Mouse (Mus musculus): ENCODE measurements around the gene Sctr.
A peak's percentile ranks its signal among the peaks of the same experiment; 100 is the strongest.

Gene Sctr

DNA sequence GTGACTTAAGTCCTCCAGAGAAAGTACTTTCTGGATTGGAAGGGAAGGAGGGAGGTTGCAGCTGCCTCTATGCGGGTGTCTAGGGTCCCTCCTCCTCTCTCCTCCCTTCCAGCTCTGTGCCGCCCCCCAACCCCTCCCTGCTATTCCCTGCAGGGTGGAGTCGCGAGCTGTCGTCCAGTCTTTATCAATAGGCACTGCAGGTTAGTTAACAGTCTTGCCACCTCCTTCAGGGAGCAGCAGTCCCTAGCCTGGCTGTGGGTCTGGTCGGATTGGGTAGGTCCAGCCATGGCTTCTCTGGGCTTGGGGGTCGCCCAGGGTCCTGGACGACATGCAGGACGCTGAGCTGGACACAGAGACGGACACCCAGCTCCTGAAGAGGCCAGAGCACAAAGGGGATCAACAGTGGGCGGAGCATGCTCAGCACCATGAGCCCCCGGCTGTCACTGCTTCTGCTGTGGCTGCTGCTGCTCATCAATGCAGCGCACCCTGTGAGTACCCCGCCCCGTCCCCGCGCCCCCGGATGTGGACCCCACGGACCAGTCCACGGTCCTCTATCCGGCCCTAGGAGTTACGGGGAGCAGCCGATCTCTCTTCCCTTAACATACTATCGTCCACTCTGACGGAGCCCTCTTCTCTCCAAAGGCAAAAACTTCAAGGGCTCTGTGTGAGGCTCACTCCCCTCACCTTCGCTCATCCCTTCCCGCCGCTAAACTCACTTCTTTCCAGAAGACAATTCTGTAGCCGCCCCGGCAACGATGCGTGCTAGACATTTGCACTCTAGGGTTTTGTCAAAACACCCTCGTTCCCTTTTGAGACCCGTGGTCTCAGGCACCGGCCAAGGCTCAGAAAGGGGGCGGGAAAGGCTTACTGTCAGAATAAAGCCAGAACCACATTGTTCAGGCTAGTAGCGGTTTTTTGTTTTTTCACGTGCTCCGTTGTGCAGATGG lies at the start of gene Sctr:
Sctr (plus strand) TSS at position 51 of the 947 bp plus-strand sequence.
- no peak for DNase-seq (ENCODE audit: low read depth, low spot score)

DNA sequence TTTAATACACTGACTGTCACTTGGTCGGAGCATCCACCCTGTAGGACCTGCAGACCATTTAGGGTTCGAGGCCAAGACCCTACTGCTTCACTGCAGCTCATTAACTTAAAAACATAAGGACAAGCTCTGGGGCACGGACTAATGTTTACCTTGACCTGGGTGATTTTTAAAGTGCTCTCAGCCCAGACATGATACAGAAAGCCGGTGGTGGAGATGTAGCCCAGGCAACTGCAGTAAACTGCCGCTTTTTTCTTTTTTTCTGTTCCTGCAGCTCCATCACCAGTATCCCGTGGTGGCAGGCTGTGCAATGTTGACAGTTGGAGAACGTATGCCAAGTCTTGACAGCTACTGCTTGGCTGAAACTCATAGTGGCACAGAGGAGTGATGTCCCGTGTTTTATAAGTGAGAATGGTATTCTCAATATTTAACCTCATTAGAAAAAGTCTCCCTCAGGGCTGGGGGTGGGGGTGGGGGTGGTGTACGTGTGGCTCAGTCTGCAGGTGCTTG lies 48.9 kb upstream of the Sctr start:
- no peak for DNase-seq (ENCODE audit: low read depth, low spot score)

DNA sequence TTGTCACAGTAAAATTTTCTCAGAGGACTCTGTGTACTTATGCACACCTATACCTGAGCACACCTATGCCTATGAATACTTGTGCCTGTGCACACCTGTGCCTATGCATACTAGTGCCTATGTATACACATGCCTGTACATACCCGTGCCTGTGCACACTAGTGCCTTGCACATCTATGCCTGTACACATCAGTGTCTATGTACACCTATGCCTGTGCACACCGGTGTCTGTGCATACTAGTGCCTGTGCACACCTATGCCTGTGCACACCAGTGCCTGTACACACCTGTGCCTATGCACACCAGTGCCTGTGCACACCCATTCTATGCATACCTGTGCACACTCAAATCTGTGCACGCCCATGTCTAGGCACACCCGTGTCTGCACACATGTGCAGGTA lies 47.2 kb upstream of the Sctr start:
- no peak for DNase-seq (ENCODE audit: low read depth, low spot score)

DNA sequence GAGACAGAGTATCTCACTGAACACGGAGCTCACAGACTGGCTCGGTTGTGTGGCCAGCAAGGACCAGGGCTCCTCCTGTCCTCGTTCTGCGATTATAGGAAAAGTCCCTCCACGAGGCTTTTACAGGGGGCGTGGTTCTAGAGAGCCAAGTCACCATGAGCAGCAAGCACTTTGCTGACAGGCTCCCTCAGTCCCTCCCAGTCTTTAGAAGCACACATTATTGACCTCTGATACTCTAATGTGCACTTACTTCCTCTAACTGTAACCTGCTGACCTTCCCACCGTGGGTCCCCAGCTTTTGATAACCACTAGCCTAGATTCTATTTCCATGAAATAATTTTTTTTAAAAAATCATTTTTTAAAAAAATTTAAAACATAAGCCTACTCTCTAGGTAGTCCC lies 46.8 kb upstream of the Sctr start:
- DNase-seq (ENCODE audit: low read depth, low spot score) = no peak

DNA sequence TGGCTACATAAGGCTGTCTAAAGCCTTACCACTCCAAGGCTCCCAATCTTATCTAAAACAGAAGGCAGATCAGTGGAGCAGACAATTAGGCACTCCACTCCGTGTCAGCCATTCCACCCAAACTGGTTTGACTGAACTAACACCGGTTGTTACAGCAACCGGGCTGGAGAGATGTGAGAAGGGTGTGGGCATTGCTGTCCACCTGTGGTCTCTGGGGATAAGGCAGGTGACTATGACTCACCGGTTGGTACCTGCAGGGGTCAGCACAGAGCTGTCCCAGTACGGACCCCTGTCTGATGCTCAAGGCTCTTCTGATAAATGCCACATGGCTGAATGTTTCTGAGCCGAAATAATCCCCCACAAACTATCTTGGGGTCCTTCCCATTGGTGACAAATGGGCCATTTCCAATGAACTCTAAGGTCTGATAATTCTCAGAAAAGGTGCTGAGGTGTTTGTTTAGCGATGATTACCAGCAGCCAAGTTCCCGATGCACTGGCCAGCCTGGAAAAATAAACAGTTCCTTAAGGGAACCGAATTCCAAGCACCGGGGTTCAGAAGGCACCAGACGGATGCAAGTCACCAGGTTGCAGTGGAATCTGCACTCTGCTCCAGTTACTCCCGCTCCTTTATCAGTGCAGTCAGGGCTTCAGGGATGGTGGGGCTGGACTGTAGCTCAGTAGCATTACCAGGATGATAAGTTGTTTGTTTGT lies 40.7 kb upstream of the Sctr start:
- no peak for DNase-seq (ENCODE audit: low read depth, low spot score)

DNA sequence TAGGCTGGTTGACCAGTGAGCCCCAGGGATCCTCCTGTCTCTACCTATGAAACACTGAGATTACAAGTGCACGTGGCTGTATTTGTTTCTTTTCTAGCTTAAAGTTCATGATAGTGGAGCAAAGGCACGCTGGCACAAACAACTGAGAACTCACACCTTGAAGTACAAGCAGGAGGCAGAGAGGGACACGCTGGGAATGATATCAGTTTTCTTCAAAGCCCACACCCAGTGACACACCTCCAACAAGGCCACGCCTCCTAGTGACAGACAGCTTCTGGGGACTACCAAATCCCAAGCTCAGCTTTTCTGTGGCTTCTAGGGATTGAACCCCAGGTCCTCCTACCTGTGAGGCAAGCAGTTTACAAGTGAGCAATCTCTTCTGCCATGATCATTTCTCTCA lies 33.6 kb upstream of the Sctr start:
- no peak for DNase-seq (ENCODE audit: low read depth, low spot score)

DNA sequence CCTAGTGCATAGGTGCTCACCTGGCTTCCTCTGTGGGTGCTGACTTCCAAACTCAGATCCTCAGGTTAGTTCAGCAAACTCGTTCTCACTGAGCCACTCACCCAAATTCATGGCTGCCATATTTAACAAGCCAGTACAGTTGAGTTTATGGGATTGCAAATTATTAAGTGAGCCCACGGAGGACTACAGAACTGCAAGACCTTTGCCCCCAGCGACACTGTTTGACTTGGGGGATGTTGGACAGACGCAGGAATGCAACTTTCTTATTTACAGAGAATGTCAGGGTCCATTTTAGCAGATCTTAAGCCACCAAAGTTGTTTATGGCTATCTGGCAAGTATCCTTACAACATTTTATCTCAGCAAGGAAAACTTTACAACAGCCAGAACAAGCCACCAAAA lies 31.6 kb upstream of the Sctr start:
- no peak for DNase-seq (ENCODE audit: low read depth, low spot score)

DNA sequence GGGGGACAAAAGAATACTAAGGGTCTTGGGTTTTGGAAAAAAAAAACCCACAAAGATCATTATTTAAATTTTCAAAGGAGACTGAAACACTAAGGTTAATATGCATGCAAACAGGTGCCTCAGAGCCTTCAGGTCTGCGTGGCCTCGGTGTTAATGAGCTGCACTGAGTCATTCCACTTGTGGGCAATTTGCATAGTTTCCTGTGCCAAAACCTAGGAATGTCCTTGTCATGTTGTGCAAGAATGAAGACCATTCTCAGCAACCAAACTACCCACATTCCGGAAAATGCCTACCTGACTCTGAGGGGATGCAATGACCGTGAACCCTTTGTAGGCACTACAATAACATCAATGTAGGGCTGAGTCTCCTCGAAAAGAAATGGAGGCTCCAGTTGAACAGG lies 20.1 kb upstream of the Sctr start:
- DNase-seq (ENCODE audit: low read depth, low spot score) = no peak

DNA sequence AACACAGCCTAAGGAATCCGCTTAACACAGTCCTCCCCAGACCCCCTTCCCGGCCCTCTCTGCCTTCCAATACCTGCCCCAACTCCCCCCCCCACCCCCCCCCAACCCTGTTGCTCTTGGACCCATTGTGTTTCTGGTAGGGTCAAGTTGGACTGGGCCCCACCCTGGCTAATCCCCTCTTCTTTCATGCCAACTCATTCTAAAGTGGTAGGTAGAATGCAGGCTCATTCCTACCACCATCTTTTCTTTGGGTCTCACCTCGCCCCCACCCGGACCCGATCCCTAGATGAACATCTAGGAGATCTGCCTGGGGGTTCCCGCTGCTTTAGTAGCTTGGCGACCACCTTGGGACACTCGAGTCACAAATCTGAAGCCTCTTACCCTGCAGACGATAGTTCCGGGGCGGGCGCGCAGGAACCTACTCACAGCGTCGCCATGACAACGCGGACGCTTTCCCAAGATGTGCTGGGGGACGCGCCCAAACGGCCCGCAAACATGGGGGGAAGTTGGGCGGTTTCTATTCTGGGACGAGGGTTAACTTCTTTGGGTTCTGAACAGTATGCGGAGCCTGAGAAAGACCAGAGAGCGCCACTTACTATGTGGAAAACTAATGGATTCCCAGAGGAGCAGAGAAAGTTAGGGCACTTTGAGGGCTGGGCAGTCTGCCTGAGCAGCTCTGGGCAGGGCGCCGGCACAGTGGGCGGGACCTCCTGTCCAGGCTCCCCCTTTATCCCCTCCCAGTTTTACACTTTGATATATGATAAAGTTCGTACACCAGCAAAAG lies 9.7 kb upstream of the Sctr start, which contains the start of gene Cfap221:
Cfap221 (minus strand) TSS at position 437 of the 784 bp plus-strand sequence.
- peak; percentile 92 for DNase-seq (ENCODE audit: low read depth, low spot score)

DNA sequence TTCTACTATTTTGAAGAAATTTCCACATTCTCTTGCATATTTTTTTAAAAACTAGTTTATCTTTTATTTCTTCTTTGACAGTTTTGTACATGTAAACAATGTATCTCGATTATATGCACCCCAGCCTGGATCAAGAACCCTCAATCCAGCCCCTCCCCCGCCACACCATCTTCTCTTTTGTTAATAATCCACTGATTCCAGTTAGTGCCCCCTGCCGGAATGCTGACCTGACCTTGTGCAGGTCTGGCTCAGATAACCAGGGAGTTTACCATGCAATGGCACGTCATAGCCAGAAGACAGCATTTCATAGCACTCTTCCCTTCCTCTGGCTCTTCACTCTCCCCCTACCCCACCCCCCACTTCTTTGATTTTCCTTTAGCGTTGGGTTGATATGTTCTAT lies 9.1 kb upstream of the Sctr start:
- peak; percentile 61 for DNase-seq (ENCODE audit: low read depth, low spot score)

DNA sequence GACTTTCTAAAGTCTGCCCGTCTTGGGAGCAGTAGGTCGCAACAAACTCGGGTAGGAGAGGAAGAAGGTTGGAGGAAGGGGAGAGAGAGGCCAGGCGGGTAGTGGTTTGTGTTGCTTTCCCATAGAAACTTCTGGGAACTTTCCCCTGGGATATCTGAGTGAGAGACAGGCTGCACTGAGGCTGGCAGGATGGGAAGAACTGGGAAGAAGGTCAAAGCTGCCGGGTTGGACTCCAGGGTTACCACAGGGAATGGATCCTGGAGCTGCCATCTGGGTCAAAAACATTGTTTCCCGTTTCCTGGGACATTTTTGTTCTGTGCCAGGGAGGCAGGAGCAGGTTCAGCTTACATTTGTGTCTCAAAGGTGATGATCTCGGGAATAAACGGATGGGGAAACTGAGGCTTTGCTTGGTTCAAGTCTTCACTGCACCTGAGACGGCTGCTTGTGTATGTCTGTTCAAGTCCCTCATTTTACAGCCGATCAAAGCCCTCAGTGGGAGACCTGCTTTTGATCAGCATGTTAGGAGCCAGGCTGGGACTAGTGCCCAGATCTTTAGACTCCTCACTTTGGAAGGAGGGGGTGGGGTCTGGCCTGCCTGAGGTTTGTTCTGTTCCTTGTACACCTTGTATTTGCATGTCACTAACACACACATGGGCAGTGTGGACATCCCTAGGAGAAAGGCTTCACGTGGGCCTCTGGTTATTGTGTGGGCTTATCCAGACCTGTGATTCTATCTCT lies 1.3 kb downstream of the Sctr start:
- DNase-seq (ENCODE audit: low read depth, low spot score) = no peak

DNA sequence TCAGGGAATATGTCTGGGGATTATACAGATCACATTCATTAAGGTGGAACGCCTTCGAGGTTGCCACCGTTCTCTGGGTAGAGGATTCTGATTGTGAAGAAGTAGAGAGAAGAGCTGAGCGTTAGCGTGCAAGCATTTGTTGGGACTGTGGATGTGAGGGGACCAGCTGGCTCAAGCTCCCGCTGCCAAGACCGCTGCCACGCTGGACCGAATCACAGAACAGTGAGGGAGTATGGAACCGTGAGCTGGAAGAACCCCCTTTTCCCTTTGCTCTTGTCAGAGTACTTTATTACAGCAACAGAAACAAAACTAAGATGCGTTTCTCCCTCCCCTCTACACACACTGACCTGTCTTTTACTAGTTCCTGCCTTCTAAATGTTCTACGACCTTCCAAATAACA lies 5.9 kb downstream of the Sctr start:
- no peak for DNase-seq (ENCODE audit: low read depth, low spot score)

DNA sequence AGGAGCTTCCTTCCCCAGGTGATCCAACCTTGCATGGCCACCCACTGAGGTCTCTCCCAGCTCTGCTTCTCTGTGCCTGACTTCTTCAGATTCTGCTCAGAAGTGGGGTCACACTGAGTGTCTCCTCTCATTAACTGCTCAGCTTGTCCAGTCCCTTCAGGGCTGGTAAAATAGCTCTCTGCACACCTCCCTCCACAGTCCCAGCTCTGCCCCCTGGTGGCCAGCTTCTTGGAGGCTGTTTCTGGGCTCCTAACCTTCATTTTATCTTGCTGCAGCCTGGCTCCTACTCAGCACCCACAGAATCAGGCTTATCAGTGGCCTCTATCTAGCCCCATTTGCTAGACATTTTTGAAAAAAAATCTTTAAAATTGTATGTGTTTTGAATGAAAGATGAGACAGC lies 6.4 kb downstream of the Sctr start:
- DNase-seq (ENCODE audit: low read depth, low spot score) = peak; percentile 69

DNA sequence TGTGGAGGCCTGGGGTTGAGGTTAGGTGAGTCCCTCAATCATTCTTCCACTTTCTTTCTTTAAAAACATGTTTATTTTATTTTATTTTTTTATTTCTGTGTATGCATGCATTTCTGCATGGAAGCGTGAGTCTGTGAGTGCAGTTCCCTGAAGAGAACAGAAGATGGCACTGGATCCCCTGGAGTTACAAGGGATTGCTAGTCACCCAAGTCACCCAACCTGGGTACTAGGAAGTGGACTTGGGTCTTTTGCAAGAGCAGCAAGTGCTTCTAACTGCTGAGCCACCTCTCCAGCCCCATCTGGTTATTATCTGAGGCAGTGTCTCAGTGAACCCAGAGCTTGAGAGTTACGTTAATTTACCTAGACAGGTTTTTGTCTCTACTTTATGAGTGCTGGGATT lies 9.5 kb downstream of the Sctr start:
- DNase-seq (ENCODE audit: low read depth, low spot score) = peak; percentile 44

DNA sequence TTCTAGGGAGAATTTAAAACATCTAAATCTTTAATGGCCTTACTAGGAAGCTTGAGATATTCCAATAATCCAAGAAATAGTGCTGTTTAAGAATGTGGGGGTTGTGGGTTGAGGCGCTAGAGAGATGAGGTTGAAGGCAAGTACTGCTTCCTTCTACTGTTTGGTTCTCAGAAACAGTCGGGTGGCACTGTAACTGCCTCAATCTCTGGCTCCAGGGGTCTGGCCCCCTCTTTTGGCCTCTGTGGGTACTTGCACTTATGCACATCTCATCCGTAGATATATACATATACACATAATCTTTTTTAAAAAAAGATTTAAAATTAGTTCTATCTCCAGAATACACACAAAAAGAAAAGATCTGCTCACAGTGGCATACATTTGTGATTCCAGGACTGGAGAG lies 12.2 kb downstream of the Sctr start:
- peak; percentile 16 for DNase-seq (ENCODE audit: low read depth, low spot score)

DNA sequence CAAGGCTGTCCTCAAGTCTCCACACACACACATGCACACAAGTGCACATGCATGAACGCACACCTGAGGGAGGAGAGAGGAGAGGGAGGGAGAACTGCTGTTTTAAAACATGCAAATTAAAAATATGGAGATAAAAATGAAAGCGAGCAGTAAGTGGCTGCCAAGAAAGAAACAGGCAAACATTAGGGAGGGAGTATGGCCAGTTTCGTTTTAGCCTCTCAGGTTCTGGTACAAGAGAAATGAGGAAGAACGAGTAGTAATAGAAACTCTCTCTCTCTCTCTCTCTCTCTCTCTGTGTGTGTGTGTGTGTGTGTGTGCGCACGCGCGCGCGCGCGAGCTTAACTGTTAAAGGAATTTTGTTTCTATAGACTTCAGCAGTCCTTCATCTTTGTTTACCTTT lies 12.7 kb downstream of the Sctr start:
- DNase-seq (ENCODE audit: low read depth, low spot score) = no peak

DNA sequence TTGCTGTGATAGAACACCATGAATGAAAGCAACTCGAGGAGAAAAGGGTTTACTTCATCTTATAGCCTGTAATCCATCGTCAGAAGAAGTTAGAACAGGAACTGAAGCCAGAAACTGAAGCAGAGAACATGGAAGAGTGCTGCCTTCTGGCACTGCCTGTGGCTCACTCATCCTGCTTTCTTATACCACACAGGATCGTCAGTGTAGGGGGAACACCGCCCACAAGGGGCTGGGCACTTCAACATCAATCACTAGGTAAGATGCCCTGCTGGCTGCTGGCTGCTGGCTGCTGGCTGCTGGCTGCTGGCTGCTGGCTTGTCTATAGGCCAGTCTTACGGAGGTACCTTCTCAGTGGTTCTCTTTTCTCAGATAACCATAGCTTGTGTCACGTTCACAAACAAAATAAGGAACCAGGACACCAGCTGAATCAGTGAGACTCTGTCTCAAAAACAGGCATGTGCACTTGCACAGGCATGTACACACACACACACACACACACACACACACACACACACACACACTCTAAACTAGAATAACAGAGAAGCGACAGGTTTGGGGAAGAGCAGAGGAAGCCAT lies 13.7 kb downstream of the Sctr start:
- no peak for DNase-seq (ENCODE audit: low read depth, low spot score)

DNA sequence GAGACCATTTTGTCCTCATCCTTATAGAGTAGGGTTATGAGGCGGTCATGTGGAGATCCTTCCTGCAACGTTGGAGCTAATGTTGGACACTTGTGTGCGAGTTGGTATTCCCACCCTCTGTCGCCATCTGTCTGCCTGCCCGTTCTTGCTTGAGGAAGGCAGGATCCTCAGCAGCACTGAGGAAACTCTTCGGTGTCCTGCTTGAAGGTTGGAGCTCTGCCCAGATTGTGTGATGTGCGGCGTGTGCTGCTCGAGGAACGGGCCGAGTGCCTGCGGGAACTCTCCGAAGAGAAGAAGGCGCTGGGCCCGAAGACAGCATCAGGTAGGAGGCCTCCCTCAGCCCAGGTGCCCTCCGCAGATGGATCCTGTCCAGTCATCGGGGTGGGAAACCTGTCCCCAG lies 15.3 kb downstream of the Sctr start:
- DNase-seq (ENCODE audit: low read depth, low spot score) = no peak

DNA sequence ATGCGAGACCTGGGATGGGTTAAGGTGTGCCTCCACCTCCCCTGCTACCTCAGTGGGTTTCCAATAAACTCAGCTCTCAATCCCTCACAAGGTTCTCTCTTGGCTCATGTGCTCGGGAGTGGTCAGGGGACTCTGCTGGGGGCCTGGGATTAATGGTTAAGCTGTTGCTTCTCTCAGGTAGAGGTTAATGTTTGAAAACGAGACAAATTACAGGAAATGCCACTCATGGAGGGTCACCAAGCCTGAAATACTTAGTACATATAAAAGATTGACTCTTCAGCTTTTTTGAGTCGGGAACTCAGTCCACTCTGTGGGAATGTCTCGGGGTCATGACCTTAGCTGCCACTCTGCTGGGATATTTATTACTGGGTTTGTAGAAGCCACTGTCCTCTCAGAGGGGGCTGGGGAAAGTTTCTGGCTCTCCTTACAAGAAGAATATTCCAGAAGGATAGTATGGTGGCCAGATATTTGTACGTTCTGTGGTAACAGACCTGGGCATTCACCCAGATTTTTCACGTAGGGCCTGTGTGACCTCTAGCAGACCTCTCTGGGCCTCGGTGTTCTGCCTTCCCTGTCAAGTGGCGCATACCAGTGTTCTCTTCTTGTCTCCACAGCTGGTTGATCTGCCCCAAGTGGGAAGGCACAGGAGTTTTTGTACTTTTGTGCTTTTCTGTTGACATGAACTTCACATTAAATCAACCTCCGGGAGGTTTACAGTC lies 17.8 kb downstream of the Sctr start:
- no peak for DNase-seq (ENCODE audit: low read depth, low spot score)

DNA sequence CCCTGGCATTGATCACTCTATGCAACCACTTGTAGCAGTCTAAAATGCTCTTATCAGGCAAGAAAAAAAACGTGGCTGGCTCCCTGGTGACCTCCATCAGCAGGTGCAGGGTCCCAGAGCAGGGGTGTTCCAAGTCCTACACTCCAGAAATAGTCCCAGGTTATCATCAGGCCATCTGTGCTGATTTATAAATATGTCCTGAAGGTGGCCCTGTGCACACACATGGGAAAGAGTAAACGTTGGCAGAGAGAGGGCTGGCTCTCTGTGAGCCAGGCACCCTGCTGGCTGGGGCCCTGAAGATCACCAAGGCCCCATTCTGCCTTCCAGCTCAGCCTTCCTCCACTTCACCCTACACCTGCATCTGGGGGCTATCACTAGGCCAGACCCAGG lies 18.4 kb downstream of the Sctr start:
- DNase-seq (ENCODE audit: low read depth, low spot score) = no peak
